Mouse (Mus musculus): ENCODE measurements around the gene Enho. TPM values are rescaled to one million over a fixed set of nuclear protein-coding genes. Genes with fewer than 3 reads are reported as not detected.

Enho gene
- 1 to 10 TPM in 1 of 2 experiments, not detected in 1; 1.6 TPM for polyA plus RNA-seq (2017; shearing (Covaris generic))

DNA sequence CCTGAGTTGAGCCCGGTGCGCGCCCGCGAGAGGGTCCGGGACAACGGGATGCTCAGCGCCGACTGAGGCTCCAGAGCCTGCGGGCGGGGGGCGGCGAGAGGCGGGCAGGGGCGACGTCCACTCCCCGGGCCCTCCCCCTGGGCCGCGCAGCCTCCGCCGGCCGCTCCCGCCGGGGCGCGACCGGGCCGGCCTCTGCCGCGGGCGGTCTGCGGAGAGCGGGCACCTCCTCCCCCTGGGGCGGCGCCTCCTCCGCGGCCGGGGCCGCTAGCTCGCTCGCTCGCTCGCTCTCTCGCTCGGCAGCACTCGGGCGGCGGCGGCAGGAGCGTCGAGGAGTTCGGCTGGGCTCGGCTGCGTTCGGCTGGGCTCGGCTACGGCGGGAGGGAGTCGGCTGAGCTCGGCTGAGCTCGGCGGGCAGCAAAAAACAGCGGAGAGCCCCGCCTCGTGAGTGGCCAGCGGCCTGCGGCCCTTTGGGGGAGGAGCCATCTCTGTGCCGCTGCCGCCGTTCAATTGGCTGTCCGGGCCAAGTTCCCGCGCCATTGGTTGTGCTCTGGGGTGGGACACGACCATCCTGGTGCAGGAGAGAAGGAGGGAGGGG lies at the start of gene Enho:
TSS of gene Enho (minus strand) at position 412 of the 595 bp plus-strand sequence.

Other genes starting within 250 kb of the Enho start
- gene Kif24, start 175.4 kb downstream of the Enho start, polyA plus RNA-seq (2017; shearing (Covaris generic)) = 1 to 10 TPM; 1.3 to 3.7 TPM
- 10 to 100 TPM; 17.7 to 20.1 TPM for gene Nudt2, start 175.2 kb downstream of the Enho start, polyA plus RNA-seq (2017; shearing (Covaris generic))
- gene AI464131, start 137.2 kb downstream of the Enho start, polyA plus RNA-seq (2017; shearing (Covaris generic)) = 1 to 10 TPM in 1 of 2 experiments, under 1 TPM in 1; 0.60 to 2.9 TPM
- gene 1110017D15Rik, start 123.0 kb downstream of the Enho start, polyA plus RNA-seq (2017; shearing (Covaris generic)) = not detected
- 1 to 10 TPM; 1.7 to 4.3 TPM for gene Fam219a, start 70.8 kb downstream of the Enho start, polyA plus RNA-seq (2017; shearing (Covaris generic))
- 1 to 10 TPM in 1 of 2 experiments, not detected in 1; 1.4 TPM for gene Dnaic1, start 70.5 kb downstream of the Enho start, polyA plus RNA-seq (2017; shearing (Covaris generic))
- gene Cntfr, start 56.8 kb upstream of the Enho start, polyA plus RNA-seq (2017; shearing (Covaris generic)) = under 1 TPM; 0.31 to 0.72 TPM
- gene Il11ra1, start 59.7 kb upstream of the Enho start, polyA plus RNA-seq (2017; shearing (Covaris generic)) = 10 to 100 TPM; 11.9 to 13.2 TPM
- 10 to 100 TPM; 36.8 to 37.6 TPM for gene Rpp25l, start 73.2 kb upstream of the Enho start, polyA plus RNA-seq (2017; shearing (Covaris generic))
- gene Dctn3, start 82.8 kb upstream of the Enho start, polyA plus RNA-seq (2017; shearing (Covaris generic)) = 100 to 1,000 TPM; 110 to 129 TPM
- gene Arid3c, start 90.8 kb upstream of the Enho start, polyA plus RNA-seq (2017; shearing (Covaris generic)) = not detected
- 10 to 100 TPM; 63.9 to 77.7 TPM for gene Galt, start 114.9 kb upstream of the Enho start, polyA plus RNA-seq (2017; shearing (Covaris generic))
- gene Sigmar1, start 115.8 kb upstream of the Enho start, polyA plus RNA-seq (2017; shearing (Covaris generic)) = 10 to 100 TPM; 41.9 to 54.8 TPM
- 1 to 10 TPM; 4.2 to 8.1 TPM for gene Ccl27a, start 133.9 kb upstream of the Enho start, polyA plus RNA-seq (2017; shearing (Covaris generic))